Mouse (Mus musculus): Measurements from ENCODE around the gene Gm49322. TPM values are rescaled to one million over a fixed set of nuclear protein-coding genes. Genes with fewer than 3 reads are reported as not detected.

The Gm49322 gene
- polyA plus RNA-seq, 1 experiment, result 4.2 TPM

GRCm38 (mm10) chr10:80569664-80570066 lies 36.2 kb upstream of the Gm49322 start:
- Histone ChIP-seq H3K4me1 (ENCODE audit: control insufficient read depth, insufficient read depth, low read length) (peaks cover 9% of the 10 kb centered on the region), H3K4me3 (replicated peaks; ENCODE audit: insufficient read depth, low read depth, low read length) (no peak overlapping the region), H3K27me3 (ENCODE audit: control insufficient read depth, insufficient read depth, low read length) (no peaks in the 10 kb centered on the region), H3K27ac (ENCODE audit: insufficient read depth, low read length) (no peak overlapping the region)
- TF ChIP-seq CTCF (IDR thresholded peaks at IDR 0.05; ENCODE audit: borderline replicate concordance, insufficient read depth, low read depth, low read length) (no peak), POLR2A (IDR thresholded peaks at IDR 0.05; ENCODE audit: borderline replicate concordance, insufficient read depth, low read length) (no peak)
- WGBS, result 73% methylated on average over 10 of the region's 10 CpGs
- DNase-seq, result no peak

- WGBS, result 77% methylated on average over 10 of the region's 10 CpGs
- no peak for TF ChIP-seq CTCF (IDR thresholded peaks at IDR 0.05; ENCODE audit: borderline replicate concordance, insufficient read depth, low read depth, low read length)
- TF ChIP-seq POLR2A (IDR thresholded peaks at IDR 0.05; ENCODE audit: borderline replicate concordance, insufficient read depth, low read length), result no peak
- H3K4me1 ChIP-seq (ENCODE audit: control insufficient read depth, insufficient read depth, low read length), result peaks cover 9% of the 10 kb centered on the region
- no peak overlapping the region for H3K4me3 ChIP-seq (replicated peaks; ENCODE audit: insufficient read depth, low read depth, low read length)
- peak overlapping the region; percentile 2; the same call in 1 of the 2 replicates for H3K27ac ChIP-seq (ENCODE audit: insufficient read depth, low read length)
- no peaks in the 10 kb centered on the region for H3K27me3 ChIP-seq (ENCODE audit: control insufficient read depth, insufficient read depth, low read length)
- DNase-seq, result no peak
These were observed 35.4 kb upstream of the Gm49322 start for GRCm38 (mm10) chr10:80570419-80570818.

- peaks cover 14% of the 10 kb centered on the region for H3K4me1 ChIP-seq (ENCODE audit: control insufficient read depth, insufficient read depth, low read length)
- H3K27ac ChIP-seq (ENCODE audit: insufficient read depth, low read length), result peak overlapping the region; percentile 2; the same call in 1 of the 2 replicates
- H3K27me3 ChIP-seq (ENCODE audit: control insufficient read depth, insufficient read depth, low read length), result no peaks in the 10 kb centered on the region
- TF ChIP-seq POLR2A (IDR thresholded peaks at IDR 0.05; ENCODE audit: borderline replicate concordance, insufficient read depth, low read length) (no peak), CTCF (IDR thresholded peaks at IDR 0.05; ENCODE audit: borderline replicate concordance, insufficient read depth, low read depth, low read length) (no peak)
- peak; percentile 35 to 55 for DNase-seq
- 19% methylated on average over 30 of the region's 30 CpGs for WGBS
- H3K4me3 ChIP-seq (replicated peaks; ENCODE audit: insufficient read depth, low read depth, low read length), result peak overlapping the region; percentile 23
These were observed 34.7 kb upstream of the Gm49322 start for GRCm38 (mm10) chr10:80570871-80571836.

GRCm38 (mm10) chr10:80572477-80572876 lies 33.3 kb upstream of the Gm49322 start:
- 67% methylated on average over 2 of the region's 2 CpGs for WGBS
- no peak for TF ChIP-seq CTCF (IDR thresholded peaks at IDR 0.05; ENCODE audit: borderline replicate concordance, insufficient read depth, low read depth, low read length)
- Histone ChIP-seq H3K4me1 (ENCODE audit: control insufficient read depth, insufficient read depth, low read length) (peaks cover 16% of the 10 kb centered on the region), H3K4me3 (replicated peaks; ENCODE audit: insufficient read depth, low read depth, low read length) (no peak overlapping the region), H3K27ac (ENCODE audit: insufficient read depth, low read length) (no peak overlapping the region), H3K27me3 (ENCODE audit: control insufficient read depth, insufficient read depth, low read length) (no peaks in the 10 kb centered on the region)
- no peak for DNase-seq

- WGBS, result 53% methylated on average over 9 of the region's 9 CpGs
- no peak for TF ChIP-seq POLR2A (IDR thresholded peaks at IDR 0.05; ENCODE audit: borderline replicate concordance, insufficient read depth, low read length)
- no peak for TF ChIP-seq CTCF (IDR thresholded peaks at IDR 0.05; ENCODE audit: borderline replicate concordance, insufficient read depth, low read depth, low read length)
- no peak for DNase-seq
- H3K27ac ChIP-seq (ENCODE audit: insufficient read depth, low read length), result no peak overlapping the region
- H3K27me3 ChIP-seq (ENCODE audit: control insufficient read depth, insufficient read depth, low read length), result no peaks in the 10 kb centered on the region
- H3K4me1 ChIP-seq (ENCODE audit: control insufficient read depth, insufficient read depth, low read length), result peaks cover 16% of the 10 kb centered on the region
- no peak overlapping the region for H3K4me3 ChIP-seq (replicated peaks; ENCODE audit: insufficient read depth, low read depth, low read length)
These were observed 31.9 kb upstream of the Gm49322 start for GRCm38 (mm10) chr10:80573944-80574343.

DNA sequence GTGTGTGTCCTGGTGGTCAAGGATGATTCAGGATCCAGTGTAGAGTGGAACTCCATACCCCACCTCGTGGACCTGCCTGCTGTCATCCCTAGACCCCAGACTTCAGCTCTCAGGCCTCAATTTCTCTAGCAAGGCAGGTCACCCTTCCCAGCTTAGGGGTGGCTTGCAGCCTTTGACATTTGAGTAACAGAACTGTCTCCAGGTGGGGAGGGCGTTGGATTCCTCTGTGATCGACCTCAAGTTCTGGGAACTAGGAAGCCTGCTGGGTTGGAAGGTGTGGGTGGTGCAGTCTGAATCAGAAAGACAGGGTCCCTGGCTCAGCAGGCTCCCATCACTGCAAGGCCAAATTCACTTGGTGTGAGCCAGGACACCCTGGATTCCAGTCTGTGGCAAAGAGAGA lies 30.9 kb upstream of the Gm49322 start:
- no peak for TF ChIP-seq POLR2A (IDR thresholded peaks at IDR 0.05; ENCODE audit: borderline replicate concordance, insufficient read depth, low read length)
- no peak for TF ChIP-seq CTCF (IDR thresholded peaks at IDR 0.05; ENCODE audit: borderline replicate concordance, insufficient read depth, low read depth, low read length)
- WGBS, result 58% methylated on average over 3 of the region's 3 CpGs
- DNase-seq, result no peak
- Histone ChIP-seq H3K27ac (ENCODE audit: insufficient read depth, low read length) (no peak overlapping the region), H3K4me3 (replicated peaks; ENCODE audit: insufficient read depth, low read depth, low read length) (no peak overlapping the region), H3K4me1 (ENCODE audit: control insufficient read depth, insufficient read depth, low read length) (peaks cover 16% of the 10 kb centered on the region), H3K27me3 (ENCODE audit: control insufficient read depth, insufficient read depth, low read length) (no peaks in the 10 kb centered on the region)

- TF ChIP-seq POLR2A (IDR thresholded peaks at IDR 0.05; ENCODE audit: borderline replicate concordance, insufficient read depth, low read length) (no peak), CTCF (IDR thresholded peaks at IDR 0.05; ENCODE audit: borderline replicate concordance, insufficient read depth, low read depth, low read length) (no peak)
- WGBS, result 30% methylated on average over 17 of the region's 17 CpGs
These were observed 29.9 kb upstream of the Gm49322 start for GRCm38 (mm10) chr10:80575925-80576324.

More at GRCm38 (mm10) chr10:80575925-80576324, 29.9 kb upstream of the Gm49322 start:
- no peak for DNase-seq
- Histone ChIP-seq H3K27me3 (ENCODE audit: control insufficient read depth, insufficient read depth, low read length) (no peaks in the 10 kb centered on the region), H3K4me1 (ENCODE audit: control insufficient read depth, insufficient read depth, low read length) (peaks cover 16% of the 10 kb centered on the region), H3K4me3 (replicated peaks; ENCODE audit: insufficient read depth, low read depth, low read length) (peak overlapping the region; percentile 57), H3K27ac (ENCODE audit: insufficient read depth, low read length) (no peak overlapping the region)
